Mouse (Mus musculus): ENCODE data around the gene D630003M21Rik. TPM values are rescaled to one million over a fixed set of nuclear protein-coding genes. Genes with fewer than 3 reads are reported as not detected.
A peak's percentile ranks its signal among the peaks of the same experiment; 100 is the strongest.

D630003M21Rik gene
- 1 to 10 TPM; 4.7 to 6.3 (median 5.5) TPM for total RNA-seq (2022)

GRCm38 (mm10) chr2:158228670-158229502, at the start of gene D630003M21Rik:
Gene D630003M21Rik (minus strand): TSS chr2:158229222.
- no peak for DNase-seq (ENCODE audit: low spot score)

GRCm38 (mm10) chr2:158276878-158277277, 47.9 kb upstream of the D630003M21Rik start:
- no peak for DNase-seq (ENCODE audit: low spot score)

DNA sequence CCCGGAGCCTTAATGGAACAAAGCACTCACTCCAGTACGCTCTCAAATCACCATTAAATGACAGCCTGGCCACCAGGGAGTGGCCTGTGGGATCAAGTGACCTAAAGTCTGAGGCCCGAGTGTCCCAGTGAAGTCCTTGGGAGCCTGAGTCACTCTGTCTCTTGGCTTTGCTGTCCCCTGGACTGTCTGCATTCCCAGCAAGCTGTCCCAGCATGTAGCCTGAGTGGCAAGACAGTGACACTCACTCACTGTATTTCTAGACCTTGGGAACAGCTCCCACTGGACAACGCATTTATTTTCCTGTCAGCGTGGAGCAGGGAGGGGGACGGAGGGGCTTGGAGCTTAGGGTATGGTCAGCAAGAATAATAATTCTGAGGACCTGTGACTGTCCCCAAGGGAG, 47.4 kb upstream of the D630003M21Rik start:
- no peak for DNase-seq (ENCODE audit: low spot score)

DNA sequence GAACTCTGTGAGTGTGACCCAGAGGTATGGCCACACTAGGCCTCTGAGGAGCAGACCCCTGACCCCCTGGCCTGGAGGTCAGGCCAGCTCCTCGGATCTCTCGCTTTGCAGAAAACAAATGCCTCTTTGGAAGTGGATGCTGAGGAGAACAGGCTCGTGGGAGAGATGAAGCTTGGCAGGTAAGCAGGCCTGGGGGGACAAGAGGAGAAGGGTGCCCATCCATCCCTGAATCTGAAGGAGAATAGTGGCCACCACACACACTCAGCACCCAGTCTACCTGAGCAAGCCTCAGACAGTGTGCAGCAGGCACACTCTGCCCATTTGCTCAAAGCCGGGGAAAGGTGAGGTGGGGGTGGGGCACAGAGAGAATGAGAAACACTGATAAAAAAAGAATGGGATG, 46.8 kb upstream of the D630003M21Rik start:
- DNase-seq (ENCODE audit: low spot score), result no peak

DNA sequence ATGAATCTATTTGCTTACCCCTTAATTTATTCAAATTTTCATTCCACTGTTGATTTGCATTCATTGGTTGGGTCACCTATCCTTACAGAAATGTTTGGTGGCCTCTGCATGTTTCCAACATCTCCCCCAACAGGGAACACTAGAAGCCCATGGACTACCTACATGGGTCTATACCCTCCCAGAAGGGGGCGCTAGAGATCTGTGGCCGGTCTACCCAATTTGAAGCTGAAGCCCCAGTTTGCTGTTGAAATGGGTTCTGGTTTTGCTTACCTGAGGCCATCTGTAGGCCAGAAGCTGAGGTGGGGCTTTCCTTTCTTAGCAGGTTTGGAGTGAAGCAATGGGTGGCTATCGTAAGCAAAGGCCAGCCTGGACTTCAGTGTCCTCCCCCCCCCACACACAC, 46.3 kb upstream of the D630003M21Rik start:
- DNase-seq (ENCODE audit: low spot score), result no peak

- DNase-seq (ENCODE audit: low spot score), result no peak
Observed at GRCm38 (mm10) chr2:158273646-158274045, 44.6 kb upstream of the D630003M21Rik start.

DNA sequence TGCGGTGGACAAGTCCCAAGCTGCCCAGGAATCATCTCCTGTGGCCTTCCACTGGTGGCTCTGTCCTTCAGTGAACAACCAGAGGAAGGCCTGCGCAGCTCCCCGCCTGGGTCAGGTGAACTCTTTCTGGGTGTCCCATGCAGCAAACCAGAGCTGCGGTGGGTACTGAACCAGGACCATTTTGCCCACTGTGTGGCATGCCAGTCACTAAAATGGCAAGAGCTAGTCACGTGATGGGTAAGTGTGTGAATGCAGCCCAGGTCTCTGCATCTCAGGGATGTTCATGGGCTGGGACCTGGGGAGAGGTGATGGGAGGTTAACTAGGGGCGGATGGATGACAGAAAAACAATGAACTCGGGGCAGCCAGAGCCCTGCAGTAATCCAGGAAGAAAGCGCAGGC, 41.0 kb upstream of the D630003M21Rik start:
- DNase-seq (ENCODE audit: low spot score), result no peak

DNA sequence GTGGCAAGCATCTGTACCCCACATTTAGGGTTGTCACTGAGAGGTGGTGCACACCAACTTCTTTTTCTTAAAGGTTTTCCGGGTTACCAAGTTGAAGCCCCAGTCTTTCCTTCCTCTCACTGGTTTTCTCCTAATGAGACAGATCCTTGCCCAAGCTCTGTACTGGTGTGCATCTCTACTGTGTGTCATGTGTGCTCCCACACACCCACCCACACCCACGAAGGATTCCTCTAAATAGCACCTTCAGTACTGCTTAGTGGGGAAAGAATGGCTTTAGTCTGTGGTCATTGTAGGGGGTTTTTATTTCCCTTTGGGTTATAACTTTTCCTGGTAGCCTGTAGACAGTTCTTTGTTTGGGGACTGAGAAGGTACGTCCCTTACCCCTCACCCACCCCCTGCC, 35.9 kb upstream of the D630003M21Rik start:
- DNase-seq (ENCODE audit: low spot score), result no peak

DNA sequence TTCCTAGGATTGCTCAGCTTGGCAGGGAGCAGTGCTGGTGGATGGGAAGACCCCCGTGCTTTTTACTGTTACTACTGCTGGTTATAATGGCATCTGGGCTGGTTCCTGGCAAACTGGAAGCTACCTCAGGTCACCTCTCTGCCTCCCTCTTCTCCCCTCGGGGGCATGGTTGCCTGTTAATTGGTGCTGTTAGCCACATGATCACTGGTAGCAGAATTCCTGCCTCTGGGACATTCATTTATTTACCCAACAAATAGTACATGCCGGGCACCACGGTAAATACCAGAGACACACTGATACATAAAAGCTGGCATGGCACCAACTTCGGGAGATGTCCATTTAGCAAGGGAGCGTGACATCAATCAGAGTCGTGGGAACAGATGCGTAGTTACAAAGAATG, 30.5 kb upstream of the D630003M21Rik start:
- DNase-seq (ENCODE audit: low spot score), result no peak

- peak; percentile 47 for DNase-seq (ENCODE audit: low spot score)
Observed at GRCm38 (mm10) chr2:158258781-158259180, 29.8 kb upstream of the D630003M21Rik start.

- no peak for DNase-seq (ENCODE audit: low spot score)
Observed at GRCm38 (mm10) chr2:158258005-158258418, 29.0 kb upstream of the D630003M21Rik start, which contains the start of gene Bpi. Gene Bpi (plus strand): TSS chr2:158258094.

DNA sequence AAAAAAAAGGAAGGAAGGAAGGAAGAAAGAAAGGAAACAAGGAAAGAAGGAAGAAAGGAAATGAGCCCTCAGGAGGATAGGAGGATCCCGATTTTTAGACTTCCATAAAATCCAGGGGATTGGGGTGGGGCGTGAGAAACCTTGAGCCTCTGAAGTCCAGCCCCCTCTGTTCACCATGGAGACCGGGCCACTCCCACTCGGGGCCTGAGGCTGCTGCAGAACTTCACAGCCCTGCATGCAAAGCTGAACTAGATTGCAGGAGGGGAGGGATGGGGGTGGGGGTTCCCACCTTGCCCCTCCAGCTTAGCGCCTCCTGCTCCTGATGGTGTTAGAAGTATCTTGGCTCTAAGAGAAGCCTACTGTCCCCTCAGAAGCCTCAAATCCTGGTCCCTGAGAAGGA, 27.9 kb upstream of the D630003M21Rik start:
- peak; percentile 37 for DNase-seq (ENCODE audit: low spot score)

DNA sequence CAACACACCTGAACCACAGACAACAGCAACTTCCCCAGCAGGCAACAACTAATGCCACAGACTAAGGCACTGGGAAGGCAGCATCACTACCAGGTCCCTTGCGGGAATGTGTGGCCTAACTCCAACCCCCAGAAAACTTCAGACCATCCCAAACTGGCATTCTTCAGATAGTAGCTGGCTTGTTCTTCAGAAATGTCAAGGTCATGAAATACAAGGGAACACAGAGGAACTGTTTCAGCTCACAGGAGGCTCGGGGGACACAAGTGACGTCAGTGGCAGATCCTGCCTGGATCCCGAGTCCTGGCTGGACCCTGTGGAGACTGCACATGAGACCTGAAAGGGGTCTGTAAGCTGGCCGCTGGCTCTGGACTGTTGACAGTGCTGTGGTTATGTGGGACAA, 24.8 kb upstream of the D630003M21Rik start:
- no peak for DNase-seq (ENCODE audit: low spot score)

- DNase-seq (ENCODE audit: low spot score), result no peak
Observed at GRCm38 (mm10) chr2:158250558-158250957, 21.5 kb upstream of the D630003M21Rik start.

DNA sequence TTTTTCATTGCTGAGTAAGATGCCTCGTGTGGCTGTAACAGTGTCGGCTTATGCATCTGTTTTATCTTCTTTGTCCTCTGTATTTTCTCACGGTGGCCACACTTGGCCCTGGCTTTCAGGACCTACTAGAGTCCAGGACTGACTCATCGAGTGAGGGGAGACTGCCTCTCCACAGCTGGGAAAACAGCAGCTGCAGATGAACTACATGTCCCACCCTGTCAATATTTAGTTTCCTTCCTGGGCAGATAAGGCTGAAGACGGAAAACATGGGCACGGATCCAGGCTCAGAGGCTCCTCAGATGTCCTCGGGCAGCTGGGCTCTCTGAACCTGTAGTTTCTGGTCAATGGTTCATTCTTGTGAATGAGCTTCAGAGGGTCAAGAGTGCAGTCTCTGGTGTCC, 19.3 kb upstream of the D630003M21Rik start:
- peak; percentile 68 for DNase-seq (ENCODE audit: low spot score)

DNA sequence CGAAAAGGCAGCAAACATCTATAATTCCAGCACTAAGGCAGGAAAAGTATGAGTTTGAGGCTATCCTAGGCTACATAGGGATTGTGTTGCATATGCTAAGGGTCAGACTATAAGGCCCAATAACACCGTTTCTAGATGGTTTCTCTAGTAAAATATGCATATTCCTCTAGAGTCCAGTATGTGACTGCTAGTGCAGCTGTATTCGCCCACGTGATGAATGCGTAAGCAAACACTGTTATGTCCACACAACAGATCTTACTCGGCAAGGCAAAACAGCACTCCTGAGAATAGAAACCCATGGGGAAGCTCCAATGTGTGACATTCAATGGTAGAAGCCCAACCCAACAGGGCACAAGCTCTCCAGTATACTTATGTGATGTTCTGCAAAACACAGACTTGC, 18.8 kb upstream of the D630003M21Rik start:
- no peak for DNase-seq (ENCODE audit: low spot score)

GRCm38 (mm10) chr2:158245072-158245817, 16.2 kb upstream of the D630003M21Rik start:
- DNase-seq (ENCODE audit: low spot score), result no peak

GRCm38 (mm10) chr2:158243129-158243870, 14.3 kb upstream of the D630003M21Rik start:
- DNase-seq (ENCODE audit: low spot score), result peak; percentile 63

- no peak for DNase-seq (ENCODE audit: low spot score)
Observed at GRCm38 (mm10) chr2:158242170-158242896, 13.3 kb upstream of the D630003M21Rik start.

GRCm38 (mm10) chr2:158241126-158241738, 12.2 kb upstream of the D630003M21Rik start:
- DNase-seq (ENCODE audit: low spot score), result no peak

DNA sequence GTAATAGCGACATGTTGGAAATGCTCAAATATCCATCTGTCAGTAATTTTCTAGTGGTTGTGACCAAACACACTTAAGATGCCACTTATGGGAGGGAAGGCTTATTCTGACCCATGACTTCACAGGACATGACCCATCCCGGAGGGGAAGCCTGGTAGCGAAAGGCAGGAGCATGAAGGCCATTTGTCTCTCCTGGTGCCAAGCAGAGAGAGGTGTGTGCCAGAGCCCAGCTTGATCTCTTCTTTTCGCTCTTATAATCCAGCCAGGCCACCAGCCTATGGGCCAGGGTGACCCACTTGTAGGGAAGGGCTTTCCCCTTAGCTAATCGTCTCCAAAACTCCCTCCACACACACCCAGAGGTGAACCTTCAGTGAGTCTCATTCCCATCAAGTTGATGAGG, 9.1 kb upstream of the D630003M21Rik start:
- DNase-seq (ENCODE audit: low spot score), result no peak

Data from heart, adult 8-10 months (tissue).